Mouse (Mus musculus) limb, embryonic 10.5 days (tissue): Measurements from ENCODE around the gene Uhrf1bp1l. TPM values are rescaled to one million over a fixed set of nuclear protein-coding genes. Genes with fewer than 3 reads are reported as not detected.

Source experiments
- polyA plus RNA-seq: library from polyadenylated mRNA; unstranded; fragments of >200 nt; fragmentation: Nextera tagmentation; extraction: Ambion mirVana; gene quantifications from 2 replicates; pipeline ENCODE4 v1.2.1, GENCODE M21; 2016

Gene Uhrf1bp1l
- polyA plus RNA-seq, 1 experiment from 2014 or later, result 30.1 TPM

Other genes starting within 250 kb of the Uhrf1bp1l start
- not detected in 2 replicates for gene Nr1h4, start 211.4 kb upstream of the Uhrf1bp1l start, polyA plus RNA-seq
- not detected in 2 replicates for gene Slc17a8, start 123.7 kb upstream of the Uhrf1bp1l start, polyA plus RNA-seq
- gene Scyl2, start 58.7 kb upstream of the Uhrf1bp1l start, polyA plus RNA-seq, result 6.6 and 9.0 TPM in 2 replicates
- gene Actr6, start 12.7 kb upstream of the Uhrf1bp1l start, polyA plus RNA-seq, result 33.9 and 34.2 TPM in 2 replicates
- 0.04 and 0.46 TPM in 2 replicates for gene Anks1b, start 128.5 kb downstream of the Uhrf1bp1l start, polyA plus RNA-seq